Mouse (Mus musculus) frontal cortex, adult 2 months (tissue): ENCODE measurements at regions not wholly inside any gene's neighbourhood (a gene's known extent, or its start where the extent isn't known, plus 50 kb on each side); places are given as distances from the start of the nearest gene placed in this dataset.

Source experiments
- DNase-seq, 2 experiments: peaks; one replicate each; pipeline ENCODE4 v3.0.0; 2022; ENCODE audit warnings: low spot score in 1 of 2; ENCODE audit errors: extremely low spot score in 1 of 2

DNA sequence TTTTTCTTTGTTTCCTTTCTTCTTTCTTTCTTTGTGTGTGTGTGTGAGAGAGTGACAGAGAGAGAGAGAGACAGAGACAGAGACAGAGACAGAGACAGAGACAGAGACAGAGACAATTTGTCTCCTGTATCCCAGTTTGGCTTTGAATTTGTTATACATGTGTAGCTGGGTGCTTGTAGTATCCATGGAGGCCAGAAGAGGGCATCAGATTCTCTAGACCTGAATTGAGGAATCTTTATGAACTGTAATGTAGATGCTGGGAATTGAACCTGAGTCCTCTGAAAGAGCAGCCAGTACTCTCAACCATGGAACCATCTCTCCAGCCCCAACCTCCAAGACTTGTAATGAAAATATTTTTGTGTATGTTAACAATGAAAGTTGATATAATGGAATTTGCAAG is 190.2 kb upstream of the Sgcd start:
- peak in 1 of 2 experiments; percentile 5 for DNase-seq

DNA sequence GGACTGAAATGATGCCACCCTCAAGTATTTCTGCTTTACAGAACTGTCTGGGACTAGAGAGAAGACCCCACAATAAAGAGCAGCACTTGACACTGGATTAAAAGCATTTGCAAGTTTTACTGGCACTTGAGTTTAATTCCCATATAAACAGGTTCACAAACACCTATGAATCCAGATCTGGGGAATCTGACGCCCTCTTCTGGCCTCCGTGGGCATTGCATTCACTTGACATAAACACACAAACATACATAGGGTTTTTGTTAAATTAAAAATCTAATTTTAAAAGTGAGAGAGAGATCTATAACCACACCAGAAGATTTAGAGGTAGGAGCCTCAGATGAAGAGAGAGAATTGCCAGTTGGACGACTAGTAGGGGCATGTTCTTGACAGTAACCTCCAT is 189.4 kb upstream of the Sgcd start:
- no peak for DNase-seq

DNA sequence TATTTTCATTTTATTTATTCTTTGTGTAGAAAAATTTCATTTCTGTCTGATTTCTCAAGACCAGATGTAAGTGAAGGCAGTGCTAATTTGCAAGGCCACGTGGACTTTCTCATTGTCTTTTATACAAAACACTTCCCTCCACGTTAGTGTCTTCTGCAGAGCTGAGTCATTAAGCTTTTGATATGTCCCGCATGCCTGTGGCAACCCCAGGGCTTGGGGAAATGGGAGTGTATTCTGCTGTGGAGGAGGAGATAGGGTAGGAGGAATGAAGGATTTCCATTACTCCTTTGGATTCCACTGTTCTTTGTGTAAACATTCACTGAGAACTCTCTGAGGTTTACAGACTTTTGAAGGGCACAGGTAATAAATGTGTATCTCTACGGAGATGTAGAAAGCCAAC is 187.7 kb upstream of the Sgcd start:
- DNase-seq: no peak

DNA sequence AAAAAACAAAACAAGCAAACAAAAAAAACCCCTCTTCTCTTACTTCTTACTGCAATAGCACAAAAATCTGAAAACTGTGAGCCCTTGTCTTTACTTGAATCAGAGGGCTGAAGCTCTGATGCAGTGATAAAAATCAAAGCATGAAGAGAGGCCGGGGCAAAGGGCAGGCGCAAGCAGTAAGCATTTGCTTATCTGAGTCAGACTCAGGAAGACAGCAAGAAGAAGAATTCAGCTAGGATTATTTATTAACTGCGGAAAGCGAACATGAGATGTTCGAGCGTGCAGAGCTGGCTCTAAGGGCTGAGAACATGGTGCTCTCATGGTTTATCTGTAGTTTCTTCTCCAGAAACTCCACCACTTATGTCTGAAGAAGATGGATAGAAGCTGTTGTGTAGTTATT is 163.4 kb upstream of the Sgcd start:
- DNase-seq: no peak

DNA sequence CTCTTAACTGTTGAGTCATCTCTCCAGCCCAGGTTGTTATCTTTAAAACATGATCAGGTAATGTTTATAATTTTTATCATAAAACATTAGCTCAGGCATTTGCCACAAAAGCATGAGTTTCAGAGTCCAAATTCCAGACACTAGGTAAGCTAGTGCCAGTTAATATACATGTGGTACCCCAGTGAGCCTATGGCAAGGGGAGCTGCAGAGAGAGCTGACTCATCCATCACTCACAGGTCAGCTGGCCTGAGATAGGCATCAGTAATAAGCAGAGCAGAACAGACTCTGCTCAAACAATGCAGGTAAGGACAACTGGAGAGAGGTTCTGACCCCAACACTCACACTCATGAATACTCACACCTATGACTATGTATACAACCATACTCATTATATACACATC is 144.6 kb upstream of the Sgcd start:
- DNase-seq: no peak

DNA sequence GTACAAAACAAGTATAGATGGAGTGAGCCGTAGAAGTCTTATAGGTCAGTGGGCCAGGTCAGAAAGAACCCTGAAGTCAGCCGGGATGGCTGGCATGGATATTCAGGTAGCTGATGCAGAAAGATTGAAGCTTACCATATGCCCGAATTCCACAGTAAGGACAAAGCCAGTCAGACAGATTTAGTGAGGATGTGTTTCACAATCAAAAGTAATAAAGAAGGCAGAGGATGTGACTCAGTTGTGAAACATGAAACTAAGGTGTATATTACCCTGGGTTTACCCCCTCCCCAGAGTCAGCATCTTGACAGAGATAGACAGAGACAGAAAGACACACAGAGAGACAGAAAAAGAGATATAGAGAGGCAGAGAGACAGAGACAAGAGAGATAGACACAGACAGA is 109.3 kb upstream of the Sgcd start:
- no peak for DNase-seq

DNA sequence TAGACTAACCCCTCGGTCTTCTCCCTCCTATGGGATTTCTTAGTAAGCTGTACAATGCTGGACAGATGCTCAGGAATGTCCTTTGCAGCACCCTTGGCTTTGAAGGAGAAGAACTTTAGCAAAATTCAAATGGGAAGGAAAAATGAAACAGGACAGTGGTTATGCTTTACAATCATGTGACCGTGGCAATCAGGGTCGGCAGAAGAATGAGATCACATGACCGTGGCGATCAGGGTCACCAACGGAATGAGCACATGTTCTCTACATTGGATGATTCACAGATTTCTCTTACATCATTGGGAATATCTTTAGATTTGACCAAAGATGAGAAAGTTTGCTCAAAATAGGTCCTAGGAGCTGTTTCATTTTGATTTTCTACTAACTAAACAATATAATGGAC is 108.7 kb upstream of the Sgcd start:
- DNase-seq: no peak

DNA sequence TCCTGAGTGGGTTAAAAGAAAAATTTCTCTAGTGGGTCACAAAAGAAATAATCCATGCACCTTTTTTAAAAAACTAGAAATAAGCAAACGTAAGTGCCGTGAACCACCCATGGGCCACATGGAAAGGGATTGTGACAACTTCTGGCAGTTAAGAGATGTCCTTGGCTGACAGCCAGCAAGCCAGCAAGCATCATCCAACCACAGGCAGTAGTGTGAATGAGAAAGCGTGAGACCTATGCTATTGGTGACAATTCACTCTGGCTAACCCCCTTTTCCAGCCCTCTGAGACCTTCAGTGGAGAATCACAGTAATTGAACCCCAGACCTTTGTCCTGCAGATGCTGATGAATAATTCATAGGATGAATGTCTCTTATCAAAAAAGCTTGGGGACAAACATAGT is 78.3 kb upstream of the Sgcd start:
- DNase-seq: peak in 1 of 2 experiments; percentile 18

DNA sequence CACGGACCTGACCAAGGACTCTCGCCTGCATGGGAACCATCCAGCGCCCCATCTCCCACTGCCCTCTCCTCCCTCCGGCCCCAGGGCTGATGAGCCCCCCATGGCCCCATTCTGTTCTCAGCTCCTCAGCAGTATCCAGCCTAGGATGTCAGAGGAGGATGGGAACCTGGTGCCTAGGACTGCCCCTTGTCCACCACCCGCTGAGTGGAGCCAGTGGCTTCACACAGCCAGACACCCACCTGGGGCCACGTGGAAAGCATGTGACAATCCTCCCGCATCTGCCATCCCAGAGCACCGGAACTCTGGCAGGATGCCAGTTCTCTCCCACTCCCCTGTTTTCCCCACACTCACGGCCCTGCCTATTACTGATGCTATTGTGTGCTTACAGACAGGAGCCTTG is 75.0 kb upstream of the Sgcd start:
- no peak for DNase-seq

DNA sequence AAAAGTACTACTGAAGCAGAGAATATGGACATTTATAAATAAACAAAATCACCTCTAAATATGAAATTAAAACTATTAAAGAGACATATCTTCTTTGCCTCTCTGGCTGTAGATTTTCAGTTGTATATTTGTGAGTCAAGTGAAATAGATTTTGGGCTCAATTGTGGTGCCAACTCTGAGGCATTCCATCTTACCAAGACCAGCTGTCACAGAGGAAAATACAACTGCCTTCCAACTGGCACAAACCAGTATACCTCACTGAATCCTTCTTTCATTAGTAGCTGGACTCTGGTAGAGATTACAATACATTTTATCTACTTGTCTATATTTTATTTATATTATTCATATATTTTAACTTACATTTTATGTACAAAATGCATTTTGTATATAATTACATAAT is 72.7 kb upstream of the Sgcd start:
- no peak for DNase-seq

DNA sequence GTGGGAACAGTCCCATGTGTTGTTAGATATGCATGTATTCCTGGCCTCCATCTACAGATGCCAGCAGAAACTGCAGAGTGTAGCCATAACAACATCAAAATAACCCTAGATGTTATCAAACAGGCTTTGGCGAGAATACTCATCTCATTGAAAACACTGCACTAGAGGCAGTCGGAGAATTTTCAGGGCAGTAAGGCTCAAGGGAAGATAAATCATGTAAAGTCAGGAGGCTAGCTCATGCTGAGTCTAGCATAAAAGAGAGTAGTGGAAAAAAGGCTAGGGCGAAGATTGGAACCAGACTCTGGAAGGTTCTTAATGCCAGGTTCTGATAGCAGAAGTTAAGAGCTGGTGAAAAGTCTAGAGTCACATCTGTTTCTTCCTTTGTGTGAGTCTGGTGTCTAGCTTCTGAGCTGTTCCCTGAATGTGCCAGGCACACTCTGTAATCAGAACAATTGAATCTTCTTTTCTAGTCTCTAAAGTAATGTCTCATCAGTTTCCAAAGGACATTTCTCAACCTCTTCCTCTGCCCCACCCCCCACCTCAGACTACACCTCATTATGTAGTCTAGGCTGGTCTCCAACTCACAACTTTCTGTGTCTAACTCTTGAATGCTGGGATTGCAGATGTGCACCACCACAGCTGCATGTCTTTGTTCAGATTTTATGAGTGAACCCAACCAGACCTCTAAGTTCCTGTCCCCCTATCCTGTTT is 62.5 kb upstream of the Sgcd start:
- peak in 1 of 2 experiments; percentile 2 for DNase-seq

DNA sequence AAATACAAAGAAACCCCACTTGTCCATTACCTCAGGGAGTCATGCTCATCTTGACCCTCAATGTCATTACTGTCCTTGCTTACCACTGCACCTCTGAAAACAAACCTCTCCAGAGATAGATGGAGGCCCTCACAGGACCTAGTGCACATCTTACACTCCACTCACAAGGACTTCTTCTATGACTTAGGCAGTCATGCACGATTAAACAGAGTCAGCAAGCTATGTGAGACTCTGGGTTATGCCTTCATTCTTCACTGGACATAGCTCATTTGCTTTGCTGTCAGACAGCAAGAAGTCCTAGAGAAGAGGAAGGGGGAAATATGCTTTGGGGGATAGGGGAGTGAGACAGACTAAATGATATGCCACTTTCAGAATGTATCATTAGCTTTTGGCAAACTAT is 59.5 kb upstream of the Sgcd start:
- no peak for DNase-seq
